Mouse (Mus musculus) myocyte (in vitro differentiated cells): ENCODE data around the gene Pde4d. TPM values are rescaled to one million over a fixed set of nuclear protein-coding genes. Genes with fewer than 3 reads are reported as not detected.

Experiments used
- H3K27me3 ChIP-seq: one replicate; pipeline ENCODE4 v1.6.1; 2011; ENCODE audit not compliant: control insufficient read depth, insufficient read depth, insufficient read length
- H3K36me3 ChIP-seq: one replicate; pipeline ENCODE4 v1.6.1; 2011; ENCODE audit not compliant: control insufficient read depth, insufficient read depth
- H3K4me2 ChIP-seq: one replicate; pipeline ENCODE4 v1.6.1; 2011; ENCODE audit warnings: low read depth, control low read depth
- H3K4me3 ChIP-seq: one replicate; pipeline ENCODE4 v1.5.1; 2011; ENCODE audit warnings: mild to moderate bottlenecking, control low read depth, moderate library complexity
- H3K79me2 ChIP-seq: one replicate; pipeline ENCODE4 v1.6.1; 2011; ENCODE audit not compliant: control insufficient read depth, insufficient read depth
- H3ac ChIP-seq: one replicate; pipeline ENCODE4 v1.6.1; 2011; ENCODE audit not compliant: control insufficient read depth, insufficient read length
- CEBPB ChIP-seq: IDR thresholded peaks from 2 replicates; pipeline ENCODE4 v1.6.1; 2011; ENCODE audit warnings: mild to moderate bottlenecking, moderate library complexity; ENCODE audit not compliant: poor library complexity, insufficient read depth, severe bottlenecking
- E2F4 ChIP-seq: IDR thresholded peaks from one replicate; pipeline ENCODE4 v1.6.1; 2011; ENCODE audit warnings: mild to moderate bottlenecking, control low read depth, moderate library complexity; ENCODE audit not compliant: insufficient read depth
- MAX ChIP-seq: IDR thresholded peaks from one replicate; pipeline ENCODE4 v1.6.1; 2011; ENCODE audit warnings: low read depth, mild to moderate bottlenecking, control low read depth
- MYOD1 ChIP-seq, 3 experiments: IDR thresholded peaks; one replicate each; pipeline ENCODE4 v1.6.1; 2011; ENCODE audit warnings: control low read depth in 2 of 3, low read depth in 2 of 3, mild to moderate bottlenecking in 2 of 3, moderate library complexity in 1 of 3; ENCODE audit not compliant: insufficient read length in 2 of 3, control insufficient read depth in 1 of 3
- MYOG ChIP-seq, 3 experiments: IDR thresholded peaks; one replicate each; pipeline ENCODE4 v1.6.1; 2011; ENCODE audit warnings: control low read depth in 2 of 3, low read depth in 2 of 3, mild to moderate bottlenecking in 2 of 3; ENCODE audit not compliant: insufficient read length in 2 of 3, control insufficient read depth in 1 of 3, insufficient read depth in 1 of 3
- POLR2A ChIP-seq: IDR thresholded peaks from one replicate; pipeline ENCODE4 v1.6.1; 2011; ENCODE audit warnings: low read depth, mild to moderate bottlenecking, control low read depth, moderate library complexity; ENCODE audit not compliant: insufficient read length
- POLR2AphosphoS2 ChIP-seq: IDR thresholded peaks from one replicate; pipeline ENCODE4 v1.6.1; 2011; ENCODE audit warnings: low read depth, control low read depth; ENCODE audit not compliant: insufficient read length
- REST ChIP-seq: IDR thresholded peaks from one replicate; pipeline ENCODE4 v1.6.1; 2011; ENCODE audit warnings: mild to moderate bottlenecking, control low read depth, moderate library complexity; ENCODE audit not compliant: insufficient read depth, insufficient read length
- SRF ChIP-seq: IDR thresholded peaks from one replicate; pipeline ENCODE4 v1.6.1; 2011; ENCODE audit warnings: low read depth; ENCODE audit not compliant: control insufficient read depth, insufficient read length
- TCF12 ChIP-seq: IDR thresholded peaks from one replicate; pipeline ENCODE4 v1.6.1; 2011; ENCODE audit warnings: mild to moderate bottlenecking, control low read depth; ENCODE audit not compliant: poor library complexity, insufficient read depth, severe bottlenecking
- TCF3 ChIP-seq: IDR thresholded peaks from one replicate; pipeline ENCODE4 v1.6.1; 2011; ENCODE audit warnings: low read depth, control low read depth; ENCODE audit not compliant: insufficient read length
- USF1 ChIP-seq: IDR thresholded peaks from one replicate; pipeline ENCODE4 v1.6.1; 2011; ENCODE audit warnings: low read depth, mild to moderate bottlenecking, control low read depth, moderate library complexity
- polyA plus RNA-seq: library from polyadenylated mRNA; unstranded; fragments of >200 nt; fragmentation: generic; extraction: Trizol; gene quantifications from one replicate; pipeline ENCODE4 v1.2.1, GENCODE M21; 2012; ENCODE audit warnings: missing spikeins

The Pde4d gene
- polyA plus RNA-seq, 1 experiment: 8.2 TPM

- TF ChIP-seq CEBPB (no peak), POLR2AphosphoS2 (no peak), MYOD1 (IDR thresholded peaks at IDR 0.05; ENCODE audit: control insufficient read depth in 1 of 3, insufficient read length in 2 of 3, low read depth in 2 of 3) (no peak)
- Histone ChIP-seq H3K36me3 (no peaks in the 10 kb centered on the region), H3K4me3 (no peak overlapping the region), H3ac (no peak overlapping the region), H3K79me2 (no peaks in the 10 kb centered on the region), H3K4me2 (no peak overlapping the region), H3K27me3 (no peaks in the 10 kb centered on the region)
These were observed 1205.6 kb downstream of the Pde4d start for GRCm38 (mm10) chr13:109655390-109655789.

- Histone ChIP-seq H3ac (no peak overlapping the region), H3K79me2 (no peaks in the 10 kb centered on the region), H3K4me2 (peak overlapping the region; percentile 44), H3K27me3 (no peaks in the 10 kb centered on the region), H3K36me3 (no peaks in the 10 kb centered on the region), H3K4me3 (no peak overlapping the region)
- peak; percentile 80 for TF ChIP-seq CEBPB
- TF ChIP-seq POLR2AphosphoS2: no peak
- no peak for TF ChIP-seq MAX
These were observed 1209.4 kb downstream of the Pde4d start for GRCm38 (mm10) chr13:109659103-109659502.

- Histone ChIP-seq H3K36me3 (no peaks in the 10 kb centered on the region), H3K4me3 (no peak overlapping the region), H3K79me2 (no peaks in the 10 kb centered on the region), H3K27me3 (no peaks in the 10 kb centered on the region), H3ac (no peak overlapping the region), H3K4me2 (no peak overlapping the region)
- TF ChIP-seq E2F4 (no peak), TCF12 (no peak), REST (no peak), POLR2A (no peak), TCF3 (no peak), SRF (no peak), CEBPB (no peak), MYOD1 (IDR thresholded peaks at IDR 0.05; ENCODE audit: control insufficient read depth in 1 of 3, insufficient read length in 2 of 3, low read depth in 2 of 3) (no peak), MAX (no peak), POLR2AphosphoS2 (no peak), USF1 (no peak), MYOG (IDR thresholded peaks at IDR 0.05; ENCODE audit: control insufficient read depth in 1 of 3, insufficient read depth in 1 of 3, insufficient read length in 2 of 3, low read depth in 2 of 3) (no peak)
These were observed 1211.6 kb downstream of the Pde4d start for GRCm38 (mm10) chr13:109661345-109661744.

GRCm38 (mm10) chr13:109662099-109662498 lies 1212.4 kb downstream of the Pde4d start:
- no peaks in the 10 kb centered on the region for H3K27me3 ChIP-seq

GRCm38 (mm10) chr13:109662731-109663130 lies 1213.0 kb downstream of the Pde4d start:
- H3K79me2 ChIP-seq: no peaks in the 10 kb centered on the region
- no peak for TF ChIP-seq USF1
- TF ChIP-seq TCF3: no peak
- no peak for TF ChIP-seq SRF
- no peak for TF ChIP-seq POLR2AphosphoS2
- no peak for TF ChIP-seq TCF12
- TF ChIP-seq MYOG (IDR thresholded peaks at IDR 0.05; ENCODE audit: control insufficient read depth in 1 of 3, insufficient read depth in 1 of 3, insufficient read length in 2 of 3, low read depth in 2 of 3): no peak
- TF ChIP-seq REST: no peak
- TF ChIP-seq POLR2A: no peak
- no peak for TF ChIP-seq MYOD1 (IDR thresholded peaks at IDR 0.05; ENCODE audit: control insufficient read depth in 1 of 3, insufficient read length in 2 of 3, low read depth in 2 of 3)
- no peak for TF ChIP-seq MAX
- TF ChIP-seq CEBPB: no peak
- TF ChIP-seq E2F4: no peak
- H3K27me3 ChIP-seq: no peaks in the 10 kb centered on the region
- no peak overlapping the region for H3ac ChIP-seq
- H3K4me2 ChIP-seq: peak overlapping the region; percentile 70
- H3K36me3 ChIP-seq: no peaks in the 10 kb centered on the region
- no peak overlapping the region for H3K4me3 ChIP-seq

More at GRCm38 (mm10) chr13:109662099-109662498, 1212.4 kb downstream of the Pde4d start:
- no peak for TF ChIP-seq MYOD1 (IDR thresholded peaks at IDR 0.05; ENCODE audit: control insufficient read depth in 1 of 3, insufficient read length in 2 of 3, low read depth in 2 of 3)
- no peak for TF ChIP-seq CEBPB
- TF ChIP-seq POLR2A: no peak
- no peak for TF ChIP-seq TCF12
- TF ChIP-seq POLR2AphosphoS2: no peak
- TF ChIP-seq MAX: no peak
- TF ChIP-seq SRF: no peak
- no peak for TF ChIP-seq USF1
- no peak for TF ChIP-seq REST
- no peak for TF ChIP-seq TCF3
- no peak for TF ChIP-seq MYOG (IDR thresholded peaks at IDR 0.05; ENCODE audit: control insufficient read depth in 1 of 3, insufficient read depth in 1 of 3, insufficient read length in 2 of 3, low read depth in 2 of 3)
- no peak for TF ChIP-seq E2F4
- H3K4me3 ChIP-seq: no peak overlapping the region
- peak overlapping the region; percentile 70 for H3K4me2 ChIP-seq
- H3K36me3 ChIP-seq: no peaks in the 10 kb centered on the region
- no peak overlapping the region for H3ac ChIP-seq
- no peaks in the 10 kb centered on the region for H3K79me2 ChIP-seq
